Mouse (Mus musculus) hindlimb bud, embryonic 11.5 days (tissue): ENCODE data around the gene Tbx4.

Experiments used
- DNase-seq: peaks from one replicate; pipeline ENCODE4 v3.0.0-alpha.2; 2012; ENCODE audit warnings: low read depth, low spot score; ENCODE audit errors: extremely low spot score

Gene Tbx4

DNA sequence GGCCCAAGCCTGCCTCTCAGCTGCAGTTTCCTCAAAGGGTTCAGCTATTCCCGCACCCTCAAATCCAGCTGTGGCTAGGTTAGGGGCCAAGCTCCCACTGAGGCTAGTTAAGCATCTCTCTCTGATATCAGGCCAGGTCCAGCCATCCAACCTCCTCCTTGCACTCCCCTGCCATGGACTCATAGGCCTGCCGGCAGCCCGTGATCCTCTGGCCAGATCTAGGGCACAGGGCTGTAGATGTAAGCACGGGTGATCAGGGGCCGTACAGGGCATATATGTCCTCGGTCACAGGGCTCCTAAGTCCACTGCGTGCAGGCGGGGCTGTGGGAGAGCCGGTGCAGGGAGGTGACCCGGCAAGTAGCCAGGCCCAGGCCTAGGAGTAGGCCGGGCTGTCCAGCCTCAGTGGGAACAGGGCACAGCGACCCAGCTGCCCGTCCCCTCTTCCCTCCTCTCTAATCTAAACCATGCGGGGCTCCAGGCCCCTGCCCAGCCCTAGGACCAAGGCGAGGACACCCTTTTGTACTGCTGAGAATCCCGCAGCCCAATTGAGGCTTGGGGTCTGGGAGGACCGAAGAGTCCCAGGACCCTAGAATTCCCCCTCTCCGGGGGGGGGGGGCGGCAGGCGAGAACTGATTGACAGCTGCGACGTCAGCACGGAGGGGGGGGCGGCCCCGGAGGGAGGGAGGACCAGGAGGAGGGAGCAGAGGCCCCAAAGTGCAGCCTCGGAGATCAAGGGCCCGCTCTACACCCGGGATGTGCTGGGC is at the start of gene Tbx4:
TSS of gene Tbx4 (plus strand) at position 758 of the 764 bp plus-strand sequence.
- no peak for DNase-seq

GRCm38 (mm10) chr11:85836523-85837290 is 49.5 kb upstream of the Tbx4 start:
- no peak for DNase-seq

DNA sequence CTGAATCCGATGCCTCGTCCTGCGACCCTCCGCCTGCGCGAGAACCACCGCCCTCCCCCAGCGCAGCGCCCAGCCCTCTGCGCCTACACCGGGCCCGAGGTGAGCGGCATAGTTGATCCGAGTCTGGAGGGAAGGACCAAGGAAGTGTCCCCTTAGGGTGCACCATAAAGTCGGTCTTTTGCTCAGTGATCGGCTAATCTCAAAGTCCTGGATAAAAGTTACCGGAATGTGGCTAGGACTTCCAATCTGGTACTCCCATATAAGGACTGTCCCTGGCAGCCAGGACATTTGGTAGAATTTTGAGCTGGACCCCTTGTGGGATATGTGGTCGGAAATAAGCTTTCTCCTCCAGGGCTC is 49.0 kb upstream of the Tbx4 start:
- no peak for DNase-seq

- DNase-seq = no peak
Measured at GRCm38 (mm10) chr11:85837648-85838423, 48.4 kb upstream of the Tbx4 start.

DNA sequence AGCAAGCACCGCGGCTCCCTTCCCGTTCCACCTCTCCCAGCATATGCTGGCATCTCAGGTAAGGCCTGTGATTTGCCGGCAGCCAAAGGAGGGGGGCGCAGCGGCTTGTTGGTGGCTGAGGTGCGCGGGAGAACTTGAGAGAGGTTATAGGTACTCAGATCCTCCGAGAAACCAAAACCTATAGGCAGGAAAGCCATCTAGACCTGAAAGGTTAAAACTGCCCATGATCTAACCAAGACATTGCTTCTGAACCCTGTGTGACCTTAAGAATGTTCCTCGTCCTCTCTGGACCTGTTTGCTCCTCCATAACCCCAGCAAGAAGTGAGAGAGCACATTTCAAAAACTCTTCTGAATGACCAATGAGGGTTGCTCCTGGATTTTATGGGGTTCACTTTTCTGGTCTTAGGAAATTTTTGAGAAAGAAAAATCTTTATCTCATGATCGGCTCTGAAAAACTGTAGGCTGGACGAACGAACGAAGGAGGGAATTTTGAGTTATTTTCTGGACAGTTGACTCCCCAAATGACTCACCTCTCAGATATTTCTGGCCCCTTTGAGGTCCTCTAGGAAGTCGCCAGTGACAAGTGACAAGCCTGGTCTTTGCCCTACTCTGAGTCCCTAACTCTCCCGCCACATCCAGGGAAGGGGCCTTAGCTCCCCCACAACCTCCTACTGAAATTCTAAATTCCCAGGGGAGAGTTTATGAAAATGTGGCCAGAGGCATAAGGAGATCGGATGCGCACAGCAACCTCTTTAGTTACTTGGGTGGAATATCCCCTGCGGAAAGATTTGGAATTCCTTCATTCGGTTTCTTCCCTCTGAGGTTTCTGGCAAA is 47.6 kb upstream of the Tbx4 start:
- no peak for DNase-seq

GRCm38 (mm10) chr11:85839258-85840030 is 46.8 kb upstream of the Tbx4 start:
- DNase-seq = no peak

DNA sequence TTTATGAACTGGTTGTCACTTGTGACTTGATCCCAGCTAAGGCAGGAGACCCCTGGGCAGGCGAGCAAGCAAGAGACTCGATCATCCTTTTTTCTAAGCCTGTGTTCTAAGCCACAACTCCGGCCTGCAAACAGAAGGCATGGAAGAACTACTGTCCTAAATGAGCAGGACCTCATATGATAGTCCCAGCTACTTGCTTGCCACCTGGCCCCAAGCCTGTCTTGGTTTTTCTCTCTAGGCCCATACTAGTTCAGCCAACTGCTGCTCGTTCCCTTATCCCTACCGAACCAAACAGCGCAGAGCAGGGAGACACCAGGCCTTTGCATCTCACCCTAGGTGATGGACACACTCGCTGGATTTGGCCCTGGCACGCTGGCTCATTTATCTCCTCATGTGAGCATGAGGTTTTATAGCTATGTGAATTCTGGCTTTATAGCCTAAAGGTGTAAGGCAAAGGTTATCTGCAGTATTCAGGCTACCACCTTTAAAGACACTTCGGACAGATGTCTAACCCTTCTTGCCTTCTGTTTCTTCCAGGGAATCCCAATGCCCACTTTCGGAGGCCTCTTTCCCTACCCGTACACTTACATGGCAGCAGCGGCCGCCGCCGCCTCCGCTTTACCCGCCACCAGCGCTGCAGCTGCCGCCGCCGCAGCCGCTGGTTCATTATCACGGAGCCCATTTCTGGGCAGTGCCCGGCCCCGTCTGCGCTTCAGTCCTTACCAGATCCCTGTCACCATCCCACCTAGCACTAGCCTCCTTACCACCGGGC is 46.0 kb upstream of the Tbx4 start:
- no peak for DNase-seq

DNA sequence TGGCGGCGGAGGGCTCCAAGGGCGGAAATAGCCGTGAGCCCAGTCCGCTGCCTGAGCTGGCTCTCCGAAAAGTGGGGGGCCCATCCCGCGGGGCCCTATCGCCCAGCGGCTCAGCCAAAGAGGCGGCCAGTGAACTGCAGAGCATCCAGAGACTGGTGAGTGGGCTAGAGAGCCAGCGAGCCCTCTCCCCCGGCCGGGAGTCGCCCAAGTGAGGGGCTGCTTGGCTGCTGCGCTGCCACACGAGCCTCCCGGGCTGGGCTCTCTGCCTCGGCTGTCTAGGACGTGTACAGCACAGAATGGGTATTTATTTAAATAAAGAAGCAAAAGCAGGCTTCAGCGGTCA is 45.4 kb upstream of the Tbx4 start:
- DNase-seq = no peak

- DNase-seq = no peak
Measured at GRCm38 (mm10) chr11:85841211-85841681, 45.0 kb upstream of the Tbx4 start.

GRCm38 (mm10) chr11:85841980-85842379 is 44.2 kb upstream of the Tbx4 start:
- no peak for DNase-seq

GRCm38 (mm10) chr11:85842596-85843346 is 43.5 kb upstream of the Tbx4 start:
- no peak for DNase-seq

DNA sequence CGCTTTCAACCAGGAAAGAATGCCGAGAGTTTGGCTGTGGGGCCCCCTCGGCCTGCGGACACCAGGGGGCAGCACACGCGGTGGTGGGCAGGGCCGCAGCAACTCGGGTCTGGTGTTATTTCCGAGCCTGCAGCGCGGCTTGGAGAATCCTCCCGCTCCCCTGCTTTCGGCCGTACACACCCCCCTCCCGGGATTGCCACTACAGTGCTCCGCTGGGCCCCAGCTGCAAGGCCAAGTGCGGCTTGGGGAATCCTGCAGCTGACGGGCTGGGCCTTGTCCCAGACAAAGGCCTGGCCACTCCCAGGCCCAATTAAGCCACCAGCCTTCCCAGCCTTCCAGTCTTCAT is 42.9 kb upstream of the Tbx4 start:
- no peak for DNase-seq

- no peak for DNase-seq
Measured at GRCm38 (mm10) chr11:85844144-85844965, 41.9 kb upstream of the Tbx4 start.

GRCm38 (mm10) chr11:85844971-85845370 is 41.3 kb upstream of the Tbx4 start:
- DNase-seq = no peak

- no peak for DNase-seq
Measured at GRCm38 (mm10) chr11:85845921-85846320, 40.3 kb upstream of the Tbx4 start.

DNA sequence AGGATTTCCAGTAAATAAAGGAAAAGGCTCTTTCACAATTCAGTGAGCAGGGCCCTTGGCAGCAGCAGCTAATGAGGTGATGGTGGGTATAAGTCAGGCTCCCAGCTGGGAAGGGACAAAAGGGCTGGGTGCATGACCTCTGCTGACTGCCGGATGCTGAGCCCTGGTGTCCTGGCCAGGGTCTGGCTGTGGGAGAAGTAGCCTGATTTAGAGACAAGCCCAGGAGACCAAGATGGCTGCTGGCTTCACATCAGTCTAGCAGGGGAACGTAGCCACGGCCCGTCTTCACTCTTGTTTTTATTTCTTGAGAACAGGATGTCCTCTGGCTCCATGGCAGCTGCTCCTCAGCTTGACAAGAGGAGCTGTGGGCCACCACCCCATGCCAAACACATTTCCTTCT is 39.7 kb upstream of the Tbx4 start:
- DNase-seq = no peak

- DNase-seq = no peak
Measured at GRCm38 (mm10) chr11:85849037-85849436, 37.2 kb upstream of the Tbx4 start.

DNA sequence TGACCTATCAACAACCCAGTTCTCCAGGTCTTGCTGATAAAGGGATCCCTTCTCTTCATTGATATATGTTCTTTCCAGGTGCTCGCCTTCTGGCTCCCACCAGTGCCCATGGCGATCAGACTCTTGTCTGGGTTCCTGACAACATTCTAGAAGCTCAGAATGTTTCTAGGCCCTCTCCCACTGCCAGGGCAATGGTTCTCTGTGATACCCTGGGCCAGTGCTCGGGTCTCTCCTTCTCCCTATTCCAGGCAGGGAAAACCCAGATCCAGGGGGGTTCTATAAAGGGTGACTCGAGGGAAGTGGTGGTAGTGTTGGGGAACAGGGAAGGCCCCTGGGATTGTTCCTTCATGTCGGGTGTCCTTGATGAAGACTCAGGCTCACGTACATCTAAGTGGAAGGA is 36.0 kb upstream of the Tbx4 start, which contains the start of gene Gm11444:
TSS of gene Gm11444 (minus strand) at position 101 of the 400 bp plus-strand sequence.
- DNase-seq = no peak
